Mouse (Mus musculus): Measurements from ENCODE around the gene 1110017D15Rik.
A peak's percentile ranks its signal among the peaks of the same experiment; 100 is the strongest.

The 1110017D15Rik gene

DNA sequence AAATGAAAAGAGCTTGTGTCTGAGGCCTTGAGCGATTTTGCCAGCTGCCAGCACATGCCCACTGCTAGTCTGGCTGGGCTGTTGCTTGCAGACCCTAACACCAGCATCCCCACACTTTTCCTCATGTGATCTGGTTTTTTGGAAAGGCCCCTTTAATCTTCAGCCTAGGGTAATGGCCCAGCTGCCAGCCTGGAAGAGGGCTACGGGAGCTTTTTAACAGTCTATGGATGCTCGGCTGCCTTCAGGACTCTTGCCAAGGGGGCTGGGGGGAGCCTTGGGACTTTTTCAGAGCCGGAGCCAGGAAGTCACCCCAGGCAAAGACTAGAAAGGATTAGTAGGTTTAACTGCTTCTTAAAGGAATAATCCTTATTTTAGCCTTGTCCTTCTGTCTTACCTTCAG lies 3.8 kb downstream of the 1110017D15Rik start:
- no peak for DNase-seq (ENCODE audit: low read depth)

DNA sequence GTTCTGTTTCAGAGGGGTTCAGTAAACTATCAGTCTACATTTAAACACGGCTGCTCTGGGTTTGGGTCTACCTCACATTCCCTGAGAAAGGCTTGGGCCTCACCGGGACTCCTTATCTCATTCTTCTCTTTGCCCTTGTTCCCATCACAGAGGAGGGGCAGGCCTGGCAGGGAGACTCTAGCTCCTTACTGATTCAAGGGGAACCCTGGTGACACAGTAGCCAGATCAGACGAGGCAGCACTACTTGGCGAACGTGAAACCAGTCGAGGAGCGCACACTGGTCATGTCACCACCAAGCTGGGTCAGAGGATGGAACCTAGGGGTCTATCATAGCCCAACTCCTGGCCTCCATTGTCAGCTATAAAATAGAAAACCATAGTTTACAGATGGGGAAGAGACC lies 9.1 kb downstream of the 1110017D15Rik start:
- DNase-seq (ENCODE audit: low read depth), result no peak

DNA sequence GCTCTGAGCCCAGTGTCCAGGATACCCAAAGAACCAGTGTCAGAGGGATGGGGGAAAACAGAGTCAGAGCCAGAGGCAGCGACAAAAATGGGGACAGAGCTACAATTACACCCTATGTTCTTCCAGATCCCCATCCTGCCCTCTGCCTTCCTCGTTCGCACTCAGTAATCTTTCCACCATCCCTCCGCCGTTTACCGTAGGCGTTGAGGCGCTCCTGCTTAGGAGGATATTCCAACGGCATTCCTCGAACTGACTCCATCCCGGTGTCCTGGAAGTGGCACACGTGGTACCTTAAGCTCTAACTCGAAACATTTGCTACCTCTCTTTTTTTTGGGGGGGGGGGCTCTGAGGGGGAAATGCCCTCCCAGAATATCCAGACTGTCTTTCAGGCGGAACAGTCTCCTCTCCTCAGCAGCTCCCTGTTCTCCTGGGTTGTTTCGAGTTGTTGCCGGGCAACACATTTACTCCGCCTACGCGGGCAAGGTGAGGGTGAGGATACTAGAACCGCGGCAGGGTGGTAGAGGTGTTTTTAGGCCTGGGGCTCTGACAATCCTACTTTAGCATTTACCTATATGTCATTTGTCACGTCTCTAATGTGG lies 9.7 kb downstream of the 1110017D15Rik start:
- DNase-seq (ENCODE audit: low read depth), result no peak

GRCm38 (mm10) chr4:41506906-41507305 lies 10.2 kb downstream of the 1110017D15Rik start:
- DNase-seq (ENCODE audit: low read depth), result peak; percentile 63

DNA sequence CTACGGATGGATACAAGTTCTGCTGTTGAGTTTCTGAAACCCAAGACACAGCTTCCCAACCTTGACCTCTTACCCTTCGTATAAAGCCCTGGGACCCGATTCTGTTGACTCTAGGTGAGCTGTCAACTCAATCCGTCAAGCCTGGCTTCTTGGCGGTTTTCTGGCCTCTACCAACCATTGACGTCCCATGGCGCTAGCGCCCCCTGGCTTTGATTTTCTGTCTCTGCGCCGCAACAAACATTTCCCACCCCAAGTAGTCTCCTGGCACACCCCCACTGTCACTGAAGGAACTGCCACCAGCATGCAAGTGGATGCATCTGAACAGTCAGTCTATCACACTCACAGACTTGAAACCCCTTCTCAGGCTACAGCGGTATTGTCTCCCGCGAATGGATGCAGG lies 11.0 kb downstream of the 1110017D15Rik start:
- DNase-seq (ENCODE audit: low read depth), result peak; percentile 30

- DNase-seq (ENCODE audit: low read depth), result no peak
Measured at GRCm38 (mm10) chr4:41505131-41505551, 12.0 kb downstream of the 1110017D15Rik start.

DNA sequence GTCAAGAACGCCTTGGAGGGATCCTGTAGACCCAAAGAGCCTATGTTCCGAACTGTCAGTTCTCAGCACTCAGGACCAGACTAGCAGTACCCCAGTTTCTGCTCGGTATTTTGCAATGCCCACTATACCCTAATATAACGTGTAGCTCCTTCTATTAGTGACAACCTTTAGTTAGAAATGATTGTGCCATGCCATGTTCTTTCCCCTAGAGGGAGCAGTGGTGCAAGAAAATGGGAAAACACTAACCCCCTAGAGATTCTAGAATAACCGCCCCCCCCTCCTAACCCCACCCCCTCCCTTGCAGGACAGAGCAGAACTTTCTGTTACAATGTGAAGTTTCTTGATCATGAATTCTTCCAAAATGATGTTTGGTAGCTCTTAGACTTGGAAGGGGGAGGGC lies 12.8 kb downstream of the 1110017D15Rik start:
- DNase-seq (ENCODE audit: low read depth), result no peak

DNA sequence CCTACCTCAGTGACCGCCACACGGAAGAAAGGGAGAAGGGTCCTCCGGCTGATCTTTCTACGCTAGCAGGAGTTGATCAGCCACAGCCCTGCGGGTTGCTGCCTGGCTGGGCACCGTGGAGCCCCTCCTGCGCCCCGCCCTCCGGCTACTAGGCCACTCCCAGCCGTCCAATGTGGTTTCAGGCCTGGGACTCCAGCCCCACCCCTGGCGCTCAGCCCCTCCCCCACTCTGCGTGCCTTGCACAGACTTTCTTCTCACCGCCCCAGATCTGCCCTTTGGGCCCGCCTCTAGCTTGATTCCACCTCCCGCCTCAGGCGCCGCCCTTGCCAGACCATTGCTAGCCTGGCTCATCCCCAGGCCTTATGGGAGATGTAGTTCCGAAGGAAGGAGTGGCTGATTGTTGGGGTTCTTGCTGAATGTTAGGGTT lies 14.1 kb downstream of the 1110017D15Rik start, which contains the start of gene AI464131:
Gene AI464131, minus strand, starts transcription at position 91 of the 427 bp plus-strand sequence.
- peak; percentile 45 for DNase-seq (ENCODE audit: low read depth)

DNA sequence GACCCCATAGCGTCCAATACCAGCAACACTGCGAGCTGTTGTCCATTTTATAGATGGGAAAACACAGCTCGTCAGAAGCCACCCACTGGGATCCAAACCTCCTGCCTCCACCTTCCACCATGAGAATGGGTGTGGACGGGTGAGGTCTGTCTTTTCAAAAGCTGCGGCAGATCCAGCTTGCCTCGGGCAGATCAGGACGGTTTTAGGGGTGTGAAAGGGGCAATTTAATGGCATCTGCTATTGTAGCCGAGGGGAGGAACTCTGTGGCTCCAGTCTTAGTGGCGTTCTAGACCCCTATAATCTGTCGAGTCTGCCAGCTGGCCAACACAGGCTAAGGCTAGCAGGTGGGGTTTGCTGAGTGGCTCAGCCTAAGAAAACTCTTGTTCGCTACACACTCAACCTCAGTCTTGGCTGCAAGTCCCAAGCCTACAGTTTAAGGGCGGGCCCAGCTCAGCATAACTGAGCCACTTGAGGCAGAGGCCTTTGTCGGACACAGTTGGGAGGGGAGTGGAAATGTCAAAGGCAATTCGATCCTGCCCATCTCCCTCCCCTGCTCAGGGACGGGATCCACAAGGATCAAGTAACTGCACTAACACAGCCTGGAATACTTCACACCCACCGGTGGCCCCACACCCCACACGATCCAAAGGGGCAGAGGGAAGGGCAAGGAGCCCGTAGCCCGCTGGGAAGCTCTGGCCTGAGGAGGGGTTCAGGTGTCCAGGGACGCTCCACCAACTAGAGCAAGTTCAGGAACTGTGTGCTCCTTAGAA lies 14.8 kb downstream of the 1110017D15Rik start:
- no peak for DNase-seq (ENCODE audit: low read depth)

DNA sequence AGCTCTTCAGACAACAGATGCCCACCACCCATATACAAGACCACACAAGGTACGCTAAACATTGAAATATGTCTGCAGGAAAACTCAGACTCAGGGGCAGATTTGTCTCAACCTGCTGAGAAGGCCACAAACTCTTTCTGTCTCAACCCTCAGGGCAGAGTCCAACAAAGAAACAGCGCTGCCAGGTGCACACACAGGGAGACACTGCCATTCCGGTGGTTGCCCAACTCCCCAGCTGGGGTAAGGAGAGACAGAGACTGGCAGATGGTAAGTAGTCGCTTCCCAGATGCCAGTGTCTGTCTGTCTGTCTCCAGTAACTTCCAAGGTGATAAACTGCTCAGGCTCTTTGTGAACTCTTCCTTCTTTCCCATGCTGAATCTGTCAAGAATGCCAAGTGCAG lies 16.3 kb downstream of the 1110017D15Rik start:
- no peak for DNase-seq (ENCODE audit: low read depth)

- no peak for DNase-seq (ENCODE audit: low read depth)
Measured at GRCm38 (mm10) chr4:41499619-41500018, 17.5 kb downstream of the 1110017D15Rik start.

GRCm38 (mm10) chr4:41498921-41499391 lies 18.2 kb downstream of the 1110017D15Rik start:
- DNase-seq (ENCODE audit: low read depth), result no peak

GRCm38 (mm10) chr4:41497995-41498845 lies 18.9 kb downstream of the 1110017D15Rik start:
- no peak for DNase-seq (ENCODE audit: low read depth)

DNA sequence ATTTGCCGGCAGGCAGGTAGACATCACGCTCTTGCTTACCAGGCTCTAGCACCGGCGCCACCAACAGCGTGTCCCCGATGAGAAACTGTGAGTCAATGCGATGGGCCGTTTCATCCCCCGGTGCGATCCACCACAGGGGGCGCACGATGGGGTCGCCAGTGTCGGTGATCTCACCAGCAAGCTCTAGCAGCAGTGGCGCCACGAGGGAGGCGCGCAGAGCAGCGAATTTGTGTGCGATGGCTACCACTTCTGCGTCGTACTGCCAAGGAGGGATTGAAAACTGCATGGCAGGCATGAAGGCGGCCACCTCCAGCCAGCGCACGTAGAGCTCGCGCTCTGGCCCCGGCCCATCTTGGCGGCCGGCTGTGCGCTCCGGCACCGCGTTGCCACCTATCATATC lies 19.6 kb downstream of the 1110017D15Rik start:
- DNase-seq (ENCODE audit: low read depth), result no peak

GRCm38 (mm10) chr4:41497046-41497445 lies 20.1 kb downstream of the 1110017D15Rik start:
- no peak for DNase-seq (ENCODE audit: low read depth)

- DNase-seq (ENCODE audit: low read depth), result no peak
Measured at GRCm38 (mm10) chr4:41495850-41496249, 21.3 kb downstream of the 1110017D15Rik start.

- no peak for DNase-seq (ENCODE audit: low read depth)
Measured at GRCm38 (mm10) chr4:41495076-41495475, 22.1 kb downstream of the 1110017D15Rik start.

DNA sequence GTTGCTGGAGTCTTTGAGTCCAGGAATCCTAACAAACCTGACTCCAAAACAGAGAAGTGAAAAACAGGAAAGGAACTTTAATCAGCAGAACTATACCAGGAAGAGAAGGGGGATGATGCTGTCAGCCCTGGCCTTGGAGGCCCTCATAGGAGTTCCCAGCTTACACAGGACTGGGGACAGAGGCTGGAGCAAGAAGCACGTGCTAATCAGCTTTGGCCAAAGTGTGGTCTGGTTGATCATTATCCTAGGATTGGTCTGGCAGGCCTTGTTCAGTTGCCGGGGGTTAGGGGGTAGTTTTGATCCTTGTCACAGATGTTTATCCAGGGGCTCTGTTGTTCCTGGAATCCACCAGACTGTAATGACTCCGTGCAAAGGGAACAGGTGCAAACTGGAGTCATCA lies 22.8 kb downstream of the 1110017D15Rik start:
- no peak for DNase-seq (ENCODE audit: low read depth)

GRCm38 (mm10) chr4:41493464-41494116 lies 23.5 kb downstream of the 1110017D15Rik start:
- DNase-seq (ENCODE audit: low read depth), result no peak

- no peak for DNase-seq (ENCODE audit: low read depth)
Measured at GRCm38 (mm10) chr4:41492951-41493350, 24.2 kb downstream of the 1110017D15Rik start.

DNA sequence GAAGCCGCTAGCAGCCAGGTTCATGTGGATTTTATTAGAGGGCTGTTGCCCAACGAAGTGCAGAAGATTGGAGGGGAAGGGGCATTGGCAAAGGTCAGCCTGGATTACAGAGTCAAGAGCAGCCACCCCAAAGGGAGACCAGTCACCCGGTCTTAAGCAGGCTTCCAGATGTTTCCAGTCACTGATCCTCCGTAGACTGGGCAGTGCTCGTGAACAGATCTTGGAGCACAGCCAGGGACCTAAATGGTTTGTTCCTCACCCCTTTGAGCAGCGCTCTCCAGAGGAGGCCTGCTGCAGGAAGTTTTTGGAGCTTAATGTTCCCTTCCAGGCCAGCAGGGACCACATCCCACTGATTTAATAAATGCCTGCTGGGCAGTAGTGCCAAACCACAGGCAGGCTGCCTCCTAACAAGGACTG lies 35.5 kb downstream of the 1110017D15Rik start:
- no peak for DNase-seq (ENCODE audit: low read depth)

- DNase-seq (ENCODE audit: low read depth), result no peak
Measured at GRCm38 (mm10) chr4:41480254-41480653, 36.9 kb downstream of the 1110017D15Rik start.
